Mouse (Mus musculus) liver, embryonic 14.5 days (tissue): ENCODE data around the gene Galm. TPM values are rescaled to one million over a fixed set of nuclear protein-coding genes. Genes with fewer than 3 reads are reported as not detected.
"Not testable (repeated sequence)": the region's sequence is repeated elsewhere in the genome, so short reads cannot be mapped to it uniquely, and the experiment has no call there.

Experiments
- ATAC-seq: fragments of 200-750 bp; cut with Nextera tagmentation; 2 replicates; pipeline ENCODE4 v1.8.0; 2017; ENCODE audit warnings: moderate number of reproducible peaks, mild to moderate bottlenecking, moderate library complexity; ENCODE audit not compliant: insufficient read depth
- DNase-seq, 3 experiments: peaks; one replicate each; pipeline ENCODE4 v3.0.0-alpha.2; 2012 to 2013; ENCODE audit warnings: low read depth in 3 of 3, low spot score in 3 of 3
- H3K27ac ChIP-seq: fragments of 300-500 bp; sonication (generic); 2 replicates; pipeline ENCODE4 v1.5.1; 2014; ENCODE audit warnings: moderate library complexity, mild to moderate bottlenecking, control low read depth, inconsistent platforms
- H3K27me3 ChIP-seq: fragments of 300-500 bp; sonication (generic); 2 replicates; pipeline ENCODE4 v1.6.1; 2014; ENCODE audit warnings: mild to moderate bottlenecking, low read length, moderate library complexity; ENCODE audit not compliant: control insufficient read depth, insufficient read depth
- H3K36me3 ChIP-seq: fragments of 300-500 bp; sonication (generic); replicated peaks from 2 replicates; pipeline ENCODE4 v1.6.1; 2014; ENCODE audit warnings: low read depth; ENCODE audit not compliant: control insufficient read depth, insufficient read depth
- H3K4me1 ChIP-seq, 2 experiments: fragments of 200-500 bp in 1 of 2; fragments of 300-500 bp in 1 of 2; sonication (generic) in 1 of 2; replicated peaks; 2 replicates each; pipeline ENCODE4 v1.6.1; 2012 to 2014; ENCODE audit warnings: antibody characterized with exemption in 1 of 2, inconsistent platforms in 1 of 2, low read length in 1 of 2; ENCODE audit not compliant: control insufficient read depth in 2 of 2, insufficient read depth in 2 of 2
- H3K4me2 ChIP-seq: fragments of 300-500 bp; sonication (generic); 2 replicates; pipeline ENCODE4 v1.6.1; 2014; ENCODE audit warnings: low read depth, mild to moderate bottlenecking, control low read depth, moderate library complexity
- H3K4me3 ChIP-seq, 2 experiments: fragments of 200-500 bp in 1 of 2; fragments of 300-500 bp in 1 of 2; sonication (generic) in 1 of 2; 2 replicates each; pipeline ENCODE4 v1.5.1; 2012 to 2014; ENCODE audit warnings: low read depth in 2 of 2, low read length in 2 of 2, mild to moderate bottlenecking in 2 of 2, control low read depth in 1 of 2, inconsistent platforms in 1 of 2, moderate library complexity in 1 of 2; ENCODE audit not compliant: insufficient read depth in 1 of 2
- H3K9ac ChIP-seq: fragments of 300-500 bp; sonication (generic); replicated peaks from 2 replicates; pipeline ENCODE4 v1.6.1; 2014; ENCODE audit warnings: mild to moderate bottlenecking, control low read depth, moderate library complexity
- H3K9me3 ChIP-seq: fragments of 300-500 bp; sonication (generic); 2 replicates; pipeline ENCODE4 v1.6.1; 2016; ENCODE audit warnings: low read length, mixed read lengths; ENCODE audit not compliant: control insufficient read depth
- CTCF ChIP-seq: IDR thresholded peaks from 2 replicates; pipeline ENCODE4 v1.5.1; 2016; ENCODE audit warnings: antibody characterized with exemption, low read depth, control low read depth
- EP300 ChIP-seq: IDR thresholded peaks from 2 replicates; pipeline ENCODE4 v1.6.1; 2016; ENCODE audit warnings: antibody characterized with exemption, low read depth
- WGBS: fragments of 180-500 bp; shearing (Covaris S2); extraction: QIAGEN DNeasy Blood & Tissue Kit; methylation state at CpG from one replicate; pipeline ENCODE4 v1.1.7; 2014; ENCODE audit not compliant: insufficient replicate concordance; 5-methylcytosine and 5-hydroxymethylcytosine counted together
- polyA plus RNA-seq, 2 experiments: library from polyadenylated mRNA; depleted of rRNA in 1 of 2; stranded (reverse) in 1 of 2; unstranded in 1 of 2; fragments of >200 nt; fragmentation: Nextera tagmentation in 1 of 2; extraction: Ambion mirVana in 1 of 2; gene quantifications; 2 replicates each; pipeline versions ENCODE4 v1.2.1 to v1.2.3; 2012 to 2014

Galm gene
- polyA plus RNA-seq, 2 experiments = 14.0 to 22.7 TPM

DNA sequence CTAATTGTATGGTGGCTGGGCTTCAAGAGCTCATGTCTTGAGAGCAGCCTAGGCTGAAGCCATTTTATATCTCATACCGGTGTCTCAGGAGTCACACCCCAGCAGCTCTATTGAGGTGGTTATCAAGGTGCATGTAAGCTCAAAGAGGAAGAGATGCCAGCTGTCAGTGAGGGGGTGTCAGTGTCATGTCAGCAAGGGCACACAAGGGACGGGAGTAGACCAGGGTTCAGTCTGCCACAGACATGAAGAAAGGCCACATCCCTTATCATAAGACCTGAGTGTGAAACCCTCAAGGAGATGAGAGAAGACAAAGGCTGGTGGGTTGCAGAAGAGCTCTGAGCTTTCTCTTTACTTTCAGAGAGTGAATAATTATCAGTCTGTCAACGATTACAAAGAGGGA lies 46.9 kb downstream of the Galm start:
- H3K36me3 ChIP-seq = no peaks in the 10 kb centered on the region
- 56% methylated on average over 3 of the region's 3 CpGs for WGBS
- DNase-seq = no peak
- H3K4me3 ChIP-seq = no peak overlapping the region
- TF ChIP-seq EP300 = no peak
- no peak for TF ChIP-seq CTCF
- no peaks in the 10 kb centered on the region for H3K27me3 ChIP-seq
- ATAC-seq = no peak
- H3K4me2 ChIP-seq = no peak overlapping the region
- H3K27ac ChIP-seq = no peak overlapping the region
- H3K9ac ChIP-seq = no peak overlapping the region
- H3K9me3 ChIP-seq = no peaks in the 10 kb centered on the region
- H3K4me1 ChIP-seq = no peaks in the 10 kb centered on the region; a peak in 1 of 4 replicates

DNA sequence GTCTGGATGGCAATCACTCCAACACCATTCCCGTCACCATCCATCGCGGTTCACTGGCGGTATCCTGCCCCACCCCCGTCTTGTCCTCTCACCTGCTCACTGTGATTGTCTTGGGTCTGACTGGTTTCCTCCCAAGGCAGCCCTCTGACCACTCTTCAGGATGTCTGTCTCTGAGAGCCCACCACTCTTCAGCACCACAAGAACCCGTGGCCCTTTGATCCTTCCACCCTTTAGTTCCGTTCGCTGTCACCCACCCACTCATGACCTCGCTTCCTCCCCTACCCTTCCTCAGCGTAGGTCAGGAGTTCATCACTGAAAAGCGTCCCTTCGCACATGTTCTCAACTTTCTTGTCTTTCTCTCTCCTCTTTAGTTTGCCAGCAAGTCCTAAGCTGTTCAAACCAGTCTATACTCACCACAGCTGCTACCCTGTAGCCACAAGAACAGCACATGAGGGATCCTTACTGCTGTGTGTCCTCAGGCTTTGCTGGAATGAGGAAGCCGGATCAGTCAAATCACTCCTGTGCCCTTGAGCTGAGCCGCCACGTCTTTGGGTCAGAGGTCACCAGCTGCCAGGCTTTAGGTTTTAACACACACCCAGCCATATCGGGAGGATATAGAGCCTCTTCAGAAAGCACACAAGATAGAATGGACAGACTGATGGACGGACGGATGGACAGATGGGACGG lies 47.6 kb downstream of the Galm start:
- no peak for TF ChIP-seq EP300
- no peak for TF ChIP-seq CTCF
- Histone ChIP-seq H3K9ac (no peak overlapping the region), H3K4me3 (no peak overlapping the region), H3K4me2 (no peak overlapping the region), H3K27me3 (no peaks in the 10 kb centered on the region), H3K9me3 (no peaks in the 10 kb centered on the region), H3K4me1 (no peaks in the 10 kb centered on the region; a peak in 1 of 4 replicates), H3K27ac (no peak overlapping the region), H3K36me3 (no peaks in the 10 kb centered on the region)
- 58% methylated on average over 19 of the region's 19 CpGs for WGBS
- DNase-seq (no peak), ATAC-seq (0 out of 2 replicates have a peak, but pooled peaks have one; percentile 28)

DNA sequence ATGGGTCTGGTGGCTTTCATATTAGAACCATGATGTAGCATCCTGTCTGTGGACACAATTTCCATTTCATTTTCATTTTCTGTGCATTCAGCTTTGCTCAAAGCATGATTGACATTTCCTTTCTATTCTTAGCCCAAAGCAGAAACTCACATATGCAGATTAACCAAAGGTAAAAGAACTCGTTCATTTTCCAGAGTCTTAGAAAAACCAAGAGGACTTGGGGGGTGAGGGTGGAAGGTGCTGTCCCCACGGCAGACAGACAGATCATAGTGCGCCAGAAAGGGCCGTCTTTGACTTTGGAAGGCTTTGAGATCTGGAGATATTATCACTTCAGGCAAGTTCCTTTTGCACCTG lies 48.1 kb downstream of the Galm start:
- no peak for DNase-seq
- H3K4me3 ChIP-seq = no peak overlapping the region
- no peaks in the 10 kb centered on the region for H3K9me3 ChIP-seq
- H3K9ac ChIP-seq = no peak overlapping the region
- WGBS = 44% methylated on average over 4 of the region's 4 CpGs
- H3K27me3 ChIP-seq = no peaks in the 10 kb centered on the region
- H3K27ac ChIP-seq = no peak overlapping the region
- ATAC-seq = no peak
- no peak overlapping the region for H3K4me2 ChIP-seq
- no peaks in the 10 kb centered on the region for H3K36me3 ChIP-seq
- TF ChIP-seq CTCF (no peak), EP300 (no peak)
- no peaks in the 10 kb centered on the region; a peak in 1 of 4 replicates for H3K4me1 ChIP-seq

DNA sequence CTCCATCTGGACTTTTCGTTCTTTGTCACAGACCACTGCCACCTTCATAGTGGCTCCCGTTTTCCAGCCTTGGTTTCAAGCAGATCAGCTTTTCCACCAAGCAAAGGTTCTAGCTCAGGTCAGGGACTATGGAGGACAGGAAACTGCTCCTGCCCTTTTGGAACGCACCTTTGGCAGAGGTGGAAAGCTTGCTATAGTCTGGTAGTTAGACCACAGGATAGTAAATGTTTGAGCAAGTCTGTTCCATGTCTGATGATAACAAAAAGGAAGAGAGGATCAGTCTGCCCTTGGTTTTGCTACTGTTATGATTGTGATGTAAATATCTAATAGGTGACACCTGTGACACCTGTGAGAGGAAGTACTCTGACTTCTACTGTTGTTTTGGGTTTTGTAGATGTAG lies 48.7 kb downstream of the Galm start:
- no peaks in the 10 kb centered on the region for H3K9me3 ChIP-seq
- H3K27ac ChIP-seq = no peak overlapping the region
- WGBS = 62% methylated on average over 3 of the region's 3 CpGs
- no peak for TF ChIP-seq EP300
- no peak for TF ChIP-seq CTCF
- H3K27me3 ChIP-seq = no peaks in the 10 kb centered on the region
- no peak overlapping the region for H3K9ac ChIP-seq
- ATAC-seq = no peak
- DNase-seq = no peak
- no peaks in the 10 kb centered on the region; a peak in 1 of 4 replicates for H3K4me1 ChIP-seq
- H3K4me3 ChIP-seq = no peak overlapping the region
- H3K36me3 ChIP-seq = no peaks in the 10 kb centered on the region
- H3K4me2 ChIP-seq = no peak overlapping the region

DNA sequence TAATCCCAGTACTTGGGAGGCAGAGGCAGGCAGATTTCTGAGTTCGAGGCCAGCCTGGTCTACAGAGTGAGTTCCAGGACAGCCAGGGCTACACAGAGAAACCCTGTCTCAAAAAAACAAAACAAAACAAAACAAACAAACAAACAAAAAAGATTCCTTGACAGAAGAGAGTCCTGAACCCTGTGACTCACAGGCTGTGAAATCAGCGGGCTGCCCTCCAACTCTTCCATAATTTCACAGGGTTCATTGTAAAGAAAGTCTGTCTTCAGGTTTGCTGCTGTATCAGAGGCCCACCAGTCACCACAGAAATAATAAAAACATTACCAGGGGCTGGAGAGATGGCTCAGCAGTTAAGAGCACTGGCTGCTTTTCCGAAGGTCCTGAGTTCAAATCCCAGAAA lies 51.6 kb downstream of the Galm start:
- 83% methylated on average over 3 of the region's 3 CpGs for WGBS

More for the DNA sequence above, 51.6 kb downstream of the Galm start:
- not testable (repeated sequence) for H3K4me1 ChIP-seq, H3K27ac ChIP-seq, H3K9me3 ChIP-seq, DNase-seq, H3K9ac ChIP-seq, H3K36me3 ChIP-seq, H3K4me3 ChIP-seq, ATAC-seq, H3K27me3 ChIP-seq, H3K4me2 ChIP-seq
